Mouse (Mus musculus) inflammation-experienced regulatory T-cells, adult 6 months (primary cell): ENCODE data around the gene Rad23b. TPM values are rescaled to one million over a fixed set of nuclear protein-coding genes. Genes with fewer than 3 reads are reported as not detected.
A peak's percentile ranks its signal among the peaks of the same experiment; 100 is the strongest.
"Not testable (repeated sequence)": the region's sequence is repeated elsewhere in the genome, so short reads cannot be mapped to it uniquely, and the experiment has no call there.

Experiments used
- ATAC-seq: one replicate; pipeline ENCODE4 v1.8.0; 2017
- polyA plus RNA-seq, 3 experiments: library from polyadenylated mRNA; unstranded; fragments of 100-300 nt; shearing (Covaris generic); gene quantifications; one replicate each; pipeline ENCODE4 v1.2.1; 2017

Rad23b gene
- polyA plus RNA-seq: 10 to 100 TPM; 13.8 to 14.6 (median 14.2) TPM

- peak; percentile 89 for ATAC-seq
Measured at GRCm38 (mm10) chr4:55349452-55350218, at the start of gene Rad23b. TSS of gene Rad23b (plus strand) at chr4:55350043.

GRCm38 (mm10) chr4:55304121-55304520 is 45.7 kb upstream of the Rad23b start:
- ATAC-seq: no peak

- ATAC-seq: no peak
Measured at GRCm38 (mm10) chr4:55306636-55307035, 43.2 kb upstream of the Rad23b start.

GRCm38 (mm10) chr4:55316726-55317125 is 33.1 kb upstream of the Rad23b start:
- ATAC-seq: no peak

GRCm38 (mm10) chr4:55318350-55318749 is 31.5 kb upstream of the Rad23b start:
- not testable (repeated sequence) for ATAC-seq

- no peak for ATAC-seq
Measured at GRCm38 (mm10) chr4:55325786-55326518, 23.9 kb upstream of the Rad23b start.

- ATAC-seq: no peak
Measured at GRCm38 (mm10) chr4:55327508-55327907, 22.3 kb upstream of the Rad23b start.

GRCm38 (mm10) chr4:55328471-55328870 is 21.4 kb upstream of the Rad23b start:
- ATAC-seq: no peak

- ATAC-seq: not testable (repeated sequence)
Measured at GRCm38 (mm10) chr4:55328928-55329327, 20.9 kb upstream of the Rad23b start.

- no peak for ATAC-seq
Measured at GRCm38 (mm10) chr4:55329621-55330346, 20.1 kb upstream of the Rad23b start.

- ATAC-seq: no peak
Measured at GRCm38 (mm10) chr4:55335030-55335770, 14.6 kb upstream of the Rad23b start.

GRCm38 (mm10) chr4:55338905-55339304 is 10.9 kb upstream of the Rad23b start:
- no peak for ATAC-seq

GRCm38 (mm10) chr4:55339388-55339787 is 10.5 kb upstream of the Rad23b start:
- no peak for ATAC-seq

- ATAC-seq: no peak
Measured at GRCm38 (mm10) chr4:55341797-55342196, 8.0 kb upstream of the Rad23b start.

- peak; percentile 69 for ATAC-seq
Measured at GRCm38 (mm10) chr4:55342602-55343001, 7.2 kb upstream of the Rad23b start.

- ATAC-seq: peak; percentile 70
Measured at GRCm38 (mm10) chr4:55343287-55343686, 6.6 kb upstream of the Rad23b start.

- ATAC-seq: no peak
Measured at GRCm38 (mm10) chr4:55348759-55349451, 938 bp upstream of the Rad23b start.

GRCm38 (mm10) chr4:55350219-55350931 is 532 bp downstream of the Rad23b start:
- peak; percentile 13 for ATAC-seq

- ATAC-seq: no peak
Measured at GRCm38 (mm10) chr4:55351037-55351436, 1.2 kb downstream of the Rad23b start.

- no peak for ATAC-seq
Measured at GRCm38 (mm10) chr4:55351860-55352259, 2.0 kb downstream of the Rad23b start.

- ATAC-seq: no peak
Measured at GRCm38 (mm10) chr4:55354038-55354437, 4.2 kb downstream of the Rad23b start.
